8 mouse cellular contexts compared by ENCODE assay signal in genomic region chr4:144892133-144892936, GRCm38 (mm10). TPM values are rescaled to one million over a fixed set of nuclear protein-coding genes. Genes with fewer than 3 reads are reported as not detected.
DNase-seq lines count a peak whose midpoint lies in the region; ATAC-seq and TF ChIP-seq lines count a peak whose summit lies in the region.

Gene Dhrs3 (plus strand): TSS chr4:144892827.

- TF ChIP-seq POLR2A in testis, adult 2 months (IDR thresholded peaks at IDR 0.05; ENCODE audit: control insufficient read depth, low read depth, low read length): no peak

- peaks cover 25% of the 10 kb centered on the region for H3K4me1 ChIP-seq in forebrain, embryonic 12.5 days
- H3K4me1 ChIP-seq in heart, embryonic 16.5 days (ENCODE audit: control insufficient read depth, insufficient read depth, low read length): peaks cover 33% of the 10 kb centered on the region
- H3K4me1 ChIP-seq in liver, postnatal 0 days (ENCODE audit: insufficient read depth): peaks cover 15% of the 10 kb centered on the region
- H3K4me1 ChIP-seq in neural tube, embryonic 13.5 days (replicated peaks): peaks cover 57% of the 10 kb centered on the region
- peaks cover 29% of the 10 kb centered on the region for H3K4me1 ChIP-seq in testis, adult 2 months (ENCODE audit: control insufficient read depth, insufficient read depth, low read length)

- peak; percentile 77 for ATAC-seq in forebrain, embryonic 12.5 days (ENCODE audit: low FRiP score)
- peak; percentile 65 for ATAC-seq in heart, embryonic 16.5 days (replicated peaks; ENCODE audit: extremely low read depth, insufficient read depth, low FRiP score)
- peak; percentile 79 for ATAC-seq in liver, postnatal 0 days
- ATAC-seq in neural tube, embryonic 13.5 days (ENCODE audit: low read depth): peak; percentile 58

- peak; percentile 80 for DNase-seq in CD4-positive, CD25-positive, alpha-beta regulatory T cell, adult 2 months (ENCODE audit: low read depth, low spot score)
- DNase-seq in c-Kit-positive CD71-positive TER-119-negative erythroid progenitor cells, embryonic 14.5 days (ENCODE audit: low read depth): peak; percentile 62
- peak; percentile 94 to 95 for DNase-seq in kidney, postnatal 36 days
- peak; percentile 89 for DNase-seq in liver, postnatal 0 days

- TF ChIP-seq CTCF in liver, postnatal 0 days (IDR thresholded peaks at IDR 0.05; ENCODE audit: low read depth): no peak
- TF ChIP-seq CTCF in testis, adult 2 months (IDR thresholded peaks at IDR 0.05; ENCODE audit: control insufficient read depth, insufficient read depth, insufficient replicate concordance, low read depth, low read length): no peak

- no peaks in the 10 kb centered on the region for H3K36me3 ChIP-seq in forebrain, embryonic 12.5 days (replicated peaks)
- H3K36me3 ChIP-seq in heart, embryonic 16.5 days (ENCODE audit: control insufficient read depth, insufficient read depth): no peaks in the 10 kb centered on the region
- H3K36me3 ChIP-seq in liver, postnatal 0 days (replicated peaks; ENCODE audit: insufficient read depth, low read length): no peaks in the 10 kb centered on the region
- H3K36me3 ChIP-seq in neural tube, embryonic 13.5 days: no peaks in the 10 kb centered on the region
- H3K36me3 ChIP-seq in testis, adult 2 months (ENCODE audit: control insufficient read depth, insufficient read depth, low read length): no peaks in the 10 kb centered on the region

- TF ChIP-seq EP300 in liver, postnatal 0 days (IDR thresholded peaks at IDR 0.05; ENCODE audit: low read depth): no peak

- under 1% methylated on average over 54 of the region's 55 CpGs for WGBS in forebrain, embryonic 12.5 days
- WGBS in heart, embryonic 16.5 days: 1% methylated on average over 55 of the region's 55 CpGs
- 2% methylated on average over 54 of the region's 55 CpGs for WGBS in liver, postnatal 0 days (ENCODE audit: insufficient replicate concordance)
- under 1% methylated on average over 54 of the region's 55 CpGs for WGBS in neural tube, embryonic 13.5 days

- H3K4me2 ChIP-seq in forebrain, embryonic 12.5 days: peak within 1 kb of the TSS; percentile 81
- H3K4me2 ChIP-seq in heart, embryonic 16.5 days (ENCODE audit: low read depth, low read length): peak within 1 kb of the TSS; percentile 99
- H3K4me2 ChIP-seq in liver, postnatal 0 days (ENCODE audit: low read depth, low read length): peak within 1 kb of the TSS; percentile 87
- H3K4me2 ChIP-seq in neural tube, embryonic 13.5 days: peak within 1 kb of the TSS; percentile 85

- H3K4me3 ChIP-seq in forebrain, embryonic 12.5 days (replicated peaks): peak within 1 kb of the TSS; percentile 48
- peak within 1 kb of the TSS; percentile 71 for H3K4me3 ChIP-seq in heart, embryonic 16.5 days (ENCODE audit: low read length)
- peak within 1 kb of the TSS; percentile 78 for H3K4me3 ChIP-seq in liver, postnatal 0 days (ENCODE audit: low read depth, low read length)
- H3K4me3 ChIP-seq in neural tube, embryonic 13.5 days: peak within 1 kb of the TSS; percentile 49
- peak within 1 kb of the TSS; percentile 74 for H3K4me3 ChIP-seq in testis, adult 2 months (ENCODE audit: control insufficient read depth, low read depth, low read length)

- peak within 1 kb of the TSS; percentile 40 for H3K9ac ChIP-seq in forebrain, embryonic 12.5 days
- H3K9ac ChIP-seq in heart, embryonic 16.5 days (ENCODE audit: low read length): peak within 1 kb of the TSS; percentile 79
- H3K9ac ChIP-seq in liver, postnatal 0 days (replicated peaks): peak within 1 kb of the TSS; percentile 84
- peak within 1 kb of the TSS; percentile 69 for H3K9ac ChIP-seq in neural tube, embryonic 13.5 days

- no peaks in the 10 kb centered on the region for H3K9me3 ChIP-seq in forebrain, embryonic 12.5 days
- no peaks in the 10 kb centered on the region for H3K9me3 ChIP-seq in heart, embryonic 16.5 days (replicated peaks; ENCODE audit: control insufficient read depth, low read length)
- H3K9me3 ChIP-seq in liver, postnatal 0 days (ENCODE audit: low read length): no peaks in the 10 kb centered on the region
- H3K9me3 ChIP-seq in neural tube, embryonic 13.5 days: no peaks in the 10 kb centered on the region

- peaks cover 43% of the 10 kb centered on the region for H3K27me3 ChIP-seq in forebrain, embryonic 12.5 days
- H3K27me3 ChIP-seq in heart, embryonic 16.5 days (ENCODE audit: control insufficient read depth, insufficient read depth, low read length): no peaks in the 10 kb centered on the region
- H3K27me3 ChIP-seq in liver, postnatal 0 days (ENCODE audit: insufficient read depth, low read length): no peaks in the 10 kb centered on the region
- H3K27me3 ChIP-seq in neural tube, embryonic 13.5 days: peaks cover 13% of the 10 kb centered on the region; the same call in 1 of the 2 replicates
- H3K27me3 ChIP-seq in testis, adult 2 months (ENCODE audit: control insufficient read depth, insufficient read depth, low read length): no peaks in the 10 kb centered on the region

- H3K27ac ChIP-seq in forebrain, embryonic 12.5 days: no peak within 1 kb of the TSS
- H3K27ac ChIP-seq in heart, embryonic 16.5 days (ENCODE audit: low read length): peak within 1 kb of the TSS; percentile 71
- peak within 1 kb of the TSS; percentile 93 for H3K27ac ChIP-seq in liver, postnatal 0 days (ENCODE audit: low read depth)
- H3K27ac ChIP-seq in neural tube, embryonic 13.5 days (replicated peaks): peak within 1 kb of the TSS; percentile 61
- peak within 1 kb of the TSS; percentile 75 for H3K27ac ChIP-seq in testis, adult 2 months (ENCODE audit: control insufficient read depth, insufficient read depth, low read depth, low read length)

RNA-seq across cellular contexts. Expression of gene Dhrs3, which starts in this region (rescaled TPM):
- 6.7 and 7.7 TPM in 2 replicates for polyA plus RNA-seq in forebrain, embryonic 12.5 days (2016; fragmentation: Nextera tagmentation; extraction: Ambion mirVana)
- 36.8 and 37.0 TPM in 2 replicates for polyA plus RNA-seq in heart, embryonic 16.5 days (2015; fragmentation: Nextera tagmentation; extraction: Ambion mirVana)
- 49.8 and 52.8 TPM in 2 replicates for polyA plus RNA-seq in liver, postnatal 0 days (2015; fragmentation: Nextera tagmentation; extraction: Ambion mirVana)
- polyA plus RNA-seq in neural tube, embryonic 13.5 days (2015; fragmentation: Nextera tagmentation; extraction: Ambion mirVana): 45.8 and 52.2 TPM in 2 replicates
- polyA plus RNA-seq in testis, adult 2 months (2012; rRNA removed): 8.9 and 10.4 TPM in 2 replicates
